Comparison of ENCODE assay signal across 8 mouse cellular contexts in genomic region chr11:111536040-111536836, GRCm38 (mm10).
DNase-seq lines count a peak whose midpoint lies in the region; ATAC-seq and TF ChIP-seq lines count a peak whose summit lies in the region.

No protein-coding gene starts in this region.

- no peaks in the 10 kb centered on the region for H3K4me1 ChIP-seq in liver, adult 2 months (ENCODE audit: control insufficient read depth, insufficient read depth, low read length)
- no peaks in the 10 kb centered on the region for H3K4me1 ChIP-seq in liver, embryonic 12.5 days
- no peaks in the 10 kb centered on the region for H3K4me1 ChIP-seq in heart, embryonic 16.5 days (ENCODE audit: control insufficient read depth, insufficient read depth, low read length)
- peaks cover 40% of the 10 kb centered on the region for H3K4me1 ChIP-seq in limb, embryonic 10.5 days
- no peaks in the 10 kb centered on the region for H3K4me1 ChIP-seq in neural tube, embryonic 13.5 days (replicated peaks)

- DNase-seq in liver, adult 2 months (ENCODE audit: extremely low read depth, low read depth, low spot score), result peak; percentile 59
- peak; percentile 71 for DNase-seq in R1 (ENCODE audit: low read depth, low spot score)
- peak; percentile 86 for DNase-seq in limb, embryonic 10.5 days (ENCODE audit: low spot score)

- H3K27me3 ChIP-seq in liver, adult 2 months (ENCODE audit: control insufficient read depth, insufficient read depth, low read length), result peaks cover 4% of the 10 kb centered on the region; the same call in 1 of the 2 replicates
- 0 out of 2 replicates have a peak, but pooled peaks cover 5% of the 10 kb centered on the region for H3K27me3 ChIP-seq in liver, embryonic 12.5 days (replicated peaks)
- peaks cover 3% of the 10 kb centered on the region; the same call in 1 of the 2 replicates for H3K27me3 ChIP-seq in heart, embryonic 16.5 days (ENCODE audit: control insufficient read depth, insufficient read depth, low read length)
- no peaks in the 10 kb centered on the region for H3K27me3 ChIP-seq in limb, embryonic 10.5 days (ENCODE audit: low read depth, poor library complexity, severe bottlenecking)
- H3K27me3 ChIP-seq in neural tube, embryonic 13.5 days, result peaks cover 17% of the 10 kb centered on the region

- no peaks in the 10 kb centered on the region for H3K79me2 ChIP-seq in liver, adult 2 months (ENCODE audit: control insufficient read depth, insufficient read depth, low read length)

- H3K9ac ChIP-seq in liver, adult 2 months (ENCODE audit: low read depth, low read length), result no peak overlapping the region
- no peak overlapping the region for H3K9ac ChIP-seq in liver, embryonic 12.5 days
- H3K9ac ChIP-seq in heart, embryonic 16.5 days (ENCODE audit: low read length), result no peak overlapping the region
- H3K9ac ChIP-seq in neural tube, embryonic 13.5 days, result no peak overlapping the region

- no peak for TF ChIP-seq POLR2A in liver, adult 2 months (IDR thresholded peaks at IDR 0.05; ENCODE audit: extremely low read depth, insufficient read depth, low read length)

- WGBS in liver, adult 2 months, result 47% methylated on average over 17 of the region's 17 CpGs
- WGBS in liver, embryonic 12.5 days (ENCODE audit: insufficient replicate concordance), result 42% methylated on average over 17 of the region's 17 CpGs
- WGBS in heart, embryonic 16.5 days, result 32% methylated on average over 17 of the region's 17 CpGs
- 38% methylated on average over 17 of the region's 17 CpGs for WGBS in limb, embryonic 10.5 days
- 46% methylated on average over 17 of the region's 17 CpGs for WGBS in neural tube, embryonic 13.5 days

- no peak for ATAC-seq in liver, embryonic 12.5 days
- ATAC-seq in common myeloid progenitor, adult 5-6 weeks (replicated peaks; ENCODE audit: low read depth, poor library complexity, severe bottlenecking), result peak; percentile 81
- ATAC-seq in heart, embryonic 16.5 days (replicated peaks; ENCODE audit: extremely low read depth, insufficient read depth, low FRiP score), result no peak
- ATAC-seq in neural tube, embryonic 13.5 days (ENCODE audit: low read depth), result no peak
- no peak for ATAC-seq in erythroid progenitor cell, adult 5-6 weeks (replicated peaks; ENCODE audit: low FRiP score, poor library complexity, severe bottlenecking)

- no peaks in the 10 kb centered on the region for H3K9me3 ChIP-seq in liver, embryonic 12.5 days (replicated peaks)
- no peaks in the 10 kb centered on the region for H3K9me3 ChIP-seq in heart, embryonic 16.5 days (replicated peaks; ENCODE audit: control insufficient read depth, low read length)
- H3K9me3 ChIP-seq in limb, embryonic 10.5 days (replicated peaks), result no peaks in the 10 kb centered on the region
- H3K9me3 ChIP-seq in neural tube, embryonic 13.5 days, result no peaks in the 10 kb centered on the region

- no peak overlapping the region for H3K4me2 ChIP-seq in liver, embryonic 12.5 days
- peak overlapping the region; percentile 43 for H3K4me2 ChIP-seq in heart, embryonic 16.5 days (ENCODE audit: low read depth, low read length)
- 0 out of 2 replicates have a peak overlapping the region, but pooled peaks have one; percentile 22 for H3K4me2 ChIP-seq in neural tube, embryonic 13.5 days

- H3K27ac ChIP-seq in liver, adult 2 months (replicated peaks; ENCODE audit: insufficient read depth, low read depth, low read length), result no peak overlapping the region
- no peak overlapping the region for H3K27ac ChIP-seq in liver, embryonic 12.5 days
- no peak overlapping the region for H3K27ac ChIP-seq in heart, embryonic 16.5 days (ENCODE audit: low read length)
- H3K27ac ChIP-seq in limb, embryonic 10.5 days, result peak overlapping the region; percentile 66
- H3K27ac ChIP-seq in neural tube, embryonic 13.5 days (replicated peaks), result no peak overlapping the region

- TF ChIP-seq CTCF in liver, adult 2 months (IDR thresholded peaks at IDR 0.05; ENCODE audit: low read depth, low read length), result peak; percentile 55

- H3K4me3 ChIP-seq in liver, adult 2 months (ENCODE audit: insufficient read depth, low read depth, low read length), result no peak overlapping the region
- H3K4me3 ChIP-seq in liver, embryonic 12.5 days, result no peak overlapping the region
- H3K4me3 ChIP-seq in heart, embryonic 16.5 days (ENCODE audit: low read length), result 0 out of 2 replicates have a peak overlapping the region, but pooled peaks have one; percentile 8
- H3K4me3 ChIP-seq in limb, embryonic 10.5 days, result no peak overlapping the region
- H3K4me3 ChIP-seq in neural tube, embryonic 13.5 days, result no peak overlapping the region

- H3K36me3 ChIP-seq in liver, adult 2 months (ENCODE audit: control insufficient read depth, insufficient read depth, low read length), result no peaks in the 10 kb centered on the region
- H3K36me3 ChIP-seq in liver, embryonic 12.5 days, result no peaks in the 10 kb centered on the region
- H3K36me3 ChIP-seq in heart, embryonic 16.5 days (ENCODE audit: control insufficient read depth, insufficient read depth), result no peaks in the 10 kb centered on the region
- H3K36me3 ChIP-seq in limb, embryonic 10.5 days, result no peaks in the 10 kb centered on the region
- no peaks in the 10 kb centered on the region for H3K36me3 ChIP-seq in neural tube, embryonic 13.5 days
